Mouse (Mus musculus): Measurements from ENCODE around the gene Syngr4.

- TF ChIP-seq TCF12 (IDR thresholded peaks at IDR 0.05; ENCODE audit: insufficient read depth, poor library complexity, severe bottlenecking) (no peak), POLR2A (IDR thresholded peaks at IDR 0.05; ENCODE audit: insufficient read length, low read depth) (no peak), MYOD1 (IDR thresholded peaks at IDR 0.05; ENCODE audit: control insufficient read depth in 1 of 3, insufficient read length in 2 of 3, low read depth in 2 of 3) (no peak), E2F4 (IDR thresholded peaks at IDR 0.05; ENCODE audit: insufficient read depth) (no peak)
Observed at GRCm38 (mm10) chr7:45924429-45924816, 27.9 kb upstream of the Syngr4 start.
